Mouse (Mus musculus): Measurements from ENCODE around the gene Grk6.
A peak's percentile ranks its signal among the peaks of the same experiment; 100 is the strongest.

Grk6 gene

GRCm38 (mm10) chr13:55444937-55445315 is at the start of gene Grk6:
Grk6 (plus strand) TSS chr13:55445072.
- DNase-seq (ENCODE audit: low spot score), result peak; percentile 99

- no peak for DNase-seq (ENCODE audit: low spot score)
Observed at GRCm38 (mm10) chr13:55398088-55398487, 46.8 kb upstream of the Grk6 start, which contains the start of gene Slc34a1. Slc34a1 (plus strand) TSS chr13:55398187.

- no peak for DNase-seq (ENCODE audit: low spot score)
Observed at GRCm38 (mm10) chr13:55399300-55400038, 45.4 kb upstream of the Grk6 start.

- no peak for DNase-seq (ENCODE audit: low spot score)
Observed at GRCm38 (mm10) chr13:55400039-55400346, 44.9 kb upstream of the Grk6 start.

GRCm38 (mm10) chr13:55403266-55403665 is 41.6 kb upstream of the Grk6 start:
- no peak for DNase-seq (ENCODE audit: low spot score)

GRCm38 (mm10) chr13:55403935-55404852 is 40.7 kb upstream of the Grk6 start:
- DNase-seq (ENCODE audit: low spot score), result no peak

GRCm38 (mm10) chr13:55404853-55405782 is 39.8 kb upstream of the Grk6 start:
- DNase-seq (ENCODE audit: low spot score), result peak; percentile 91

- no peak for DNase-seq (ENCODE audit: low spot score)
Observed at GRCm38 (mm10) chr13:55405783-55406390, 39.0 kb upstream of the Grk6 start.

- DNase-seq (ENCODE audit: low spot score), result no peak
Observed at GRCm38 (mm10) chr13:55407341-55407740, 37.5 kb upstream of the Grk6 start.

GRCm38 (mm10) chr13:55408546-55409120 is 36.2 kb upstream of the Grk6 start:
- no peak for DNase-seq (ENCODE audit: low spot score)

- no peak for DNase-seq (ENCODE audit: low spot score)
Observed at GRCm38 (mm10) chr13:55411826-55412225, 33.0 kb upstream of the Grk6 start.

GRCm38 (mm10) chr13:55412643-55413307 is 32.1 kb upstream of the Grk6 start:
- DNase-seq (ENCODE audit: low spot score), result no peak

- DNase-seq (ENCODE audit: low spot score), result no peak
Observed at GRCm38 (mm10) chr13:55413333-55413732, 31.5 kb upstream of the Grk6 start.

- DNase-seq (ENCODE audit: low spot score), result peak; percentile 73
Observed at GRCm38 (mm10) chr13:55414743-55415380, 30.0 kb upstream of the Grk6 start, which contains the start of gene Pfn3. Pfn3 (minus strand) TSS chr13:55415232.

GRCm38 (mm10) chr13:55418004-55418403 is 26.9 kb upstream of the Grk6 start:
- DNase-seq (ENCODE audit: low spot score), result peak; percentile 83

GRCm38 (mm10) chr13:55419142-55419541 is 25.7 kb upstream of the Grk6 start:
- DNase-seq (ENCODE audit: low spot score), result no peak

GRCm38 (mm10) chr13:55420018-55420932 is 24.6 kb upstream of the Grk6 start:
- DNase-seq (ENCODE audit: low spot score), result no peak

GRCm38 (mm10) chr13:55420933-55421800 is 23.7 kb upstream of the Grk6 start:
- DNase-seq (ENCODE audit: low spot score), result peak; percentile 86
